Mouse (Mus musculus) cortical plate, adult 2 months (tissue): ENCODE data around the gene Aip. TPM values are rescaled to one million over a fixed set of nuclear protein-coding genes. Genes with fewer than 3 reads are reported as not detected.
"Not testable (repeated sequence)": the region's sequence is repeated elsewhere in the genome, so short reads cannot be mapped to it uniquely, and the experiment has no call there.

ENCODE experiments used
- H3K27ac ChIP-seq: fragments of 200-500 bp; 2 replicates; pipeline ENCODE4 v1.5.1; 2012; ENCODE audit warnings: low read length, control low read depth, inconsistent platforms; ENCODE audit not compliant: insufficient read depth
- H3K4me1 ChIP-seq: fragments of 200-500 bp; 2 replicates; pipeline ENCODE4 v1.6.1; 2011; ENCODE audit warnings: low read length; ENCODE audit not compliant: control insufficient read depth, insufficient read depth
- H3K4me3 ChIP-seq: fragments of 200-500 bp; 2 replicates; pipeline ENCODE4 v1.5.1; 2011; ENCODE audit warnings: mild to moderate bottlenecking, low read length, control low read depth; ENCODE audit not compliant: insufficient read depth
- CTCF ChIP-seq: fragments of 200-500 bp; IDR thresholded peaks from 2 replicates; pipeline ENCODE4 v1.5.1; 2011; ENCODE audit warnings: mild to moderate bottlenecking, control low read depth, low read length; ENCODE audit not compliant: insufficient read depth; ENCODE audit errors: extremely low read depth
- POLR2A ChIP-seq: fragments of 200-500 bp; IDR thresholded peaks from 2 replicates; pipeline ENCODE4 v1.6.1; 2011; ENCODE audit warnings: mild to moderate bottlenecking, low read length, control low read depth; ENCODE audit not compliant: insufficient read depth; ENCODE audit errors: extremely low read depth
- polyA plus RNA-seq: library from polyadenylated mRNA; depleted of rRNA; stranded (reverse); fragments of >200 nt; gene quantifications from 2 replicates; pipeline ENCODE4 v1.2.3, GENCODE M21; 2012; rRNA removed

The Aip gene
- polyA plus RNA-seq, 1 experiment, result 167 TPM

DNA sequence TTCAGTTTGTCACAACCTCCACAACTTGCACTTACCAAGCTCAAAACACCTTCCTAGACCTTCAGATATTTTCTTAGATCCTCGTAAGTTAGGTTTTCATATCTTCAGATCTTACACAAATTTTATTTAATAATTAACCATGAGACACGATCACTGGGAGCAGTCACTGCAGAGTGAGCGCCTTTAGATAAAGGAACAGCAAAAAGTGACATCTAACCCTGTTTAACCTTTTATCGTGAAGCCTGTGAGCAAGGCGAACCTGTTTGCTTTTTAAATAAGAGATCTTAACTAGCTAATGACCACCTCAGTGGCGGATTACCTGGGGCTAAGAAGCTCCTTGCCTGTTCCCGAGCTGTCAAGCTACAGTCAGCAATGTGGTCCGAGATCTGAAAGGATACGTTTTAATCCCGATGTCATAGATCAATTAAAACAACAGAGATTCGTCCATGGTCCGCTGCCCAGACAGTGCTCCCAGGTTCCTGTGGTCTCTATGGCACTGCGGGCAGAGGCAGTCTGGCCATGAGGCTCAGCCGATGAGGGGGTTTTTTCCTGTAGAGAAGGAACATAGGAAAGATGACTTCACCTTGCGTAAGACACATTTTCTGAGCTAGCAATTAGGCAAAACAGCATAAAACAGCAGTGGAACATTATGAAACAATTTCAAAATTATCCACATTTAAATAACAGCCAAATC, 56.8 kb downstream of the Aip start:
- Histone ChIP-seq H3K27ac (no peak overlapping the region), H3K4me3 (no peak overlapping the region), H3K4me1 (no peaks in the 10 kb centered on the region)
- TF ChIP-seq CTCF, result no peak
- no peak for TF ChIP-seq POLR2A

DNA sequence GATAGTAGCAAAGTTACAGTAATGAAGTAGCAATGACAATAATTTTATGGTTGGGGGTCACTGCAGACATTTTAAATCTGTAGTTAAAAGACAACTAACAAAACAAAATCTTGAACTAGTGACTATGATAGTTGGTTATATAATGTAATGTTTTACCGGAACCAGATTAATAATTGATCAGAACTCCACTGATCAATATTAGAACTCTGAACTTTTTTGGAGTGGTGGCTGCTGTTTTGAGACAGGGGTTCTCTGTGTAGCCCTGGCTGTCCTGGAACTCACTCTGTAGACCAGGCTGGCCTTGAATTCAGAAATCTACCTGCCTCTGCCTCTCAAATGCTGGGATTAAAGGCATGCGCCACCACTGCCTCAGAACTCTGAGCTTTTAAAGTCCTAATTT, 57.4 kb downstream of the Aip start:
- not testable (repeated sequence) for H3K4me1 ChIP-seq, H3K27ac ChIP-seq

DNA sequence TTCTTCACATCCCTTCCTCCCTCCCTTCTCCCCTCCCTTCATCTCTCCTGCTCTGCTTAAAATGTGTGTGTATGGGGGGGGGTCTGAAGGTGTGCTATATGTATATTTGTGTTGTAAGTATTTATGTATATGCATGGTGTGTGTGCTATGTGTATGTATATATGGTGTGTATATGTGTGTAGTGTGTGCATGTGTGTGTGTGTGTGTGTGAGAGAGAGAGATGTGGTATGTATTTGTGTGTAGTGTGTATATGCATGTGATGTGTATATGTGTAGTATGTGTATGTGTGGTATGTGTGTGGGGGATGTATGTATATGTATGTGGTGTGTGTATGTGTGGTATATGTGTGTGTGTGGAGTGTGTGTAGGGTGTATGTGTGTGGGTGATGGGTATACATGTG, 58.8 kb downstream of the Aip start:
- Histone ChIP-seq H3K27ac (no peak overlapping the region), H3K4me3 (no peak overlapping the region), H3K4me1 (no peaks in the 10 kb centered on the region)
- TF ChIP-seq CTCF, result no peak

More for the DNA sequence above, 57.4 kb downstream of the Aip start:
- not testable (repeated sequence) for H3K4me3 ChIP-seq

DNA sequence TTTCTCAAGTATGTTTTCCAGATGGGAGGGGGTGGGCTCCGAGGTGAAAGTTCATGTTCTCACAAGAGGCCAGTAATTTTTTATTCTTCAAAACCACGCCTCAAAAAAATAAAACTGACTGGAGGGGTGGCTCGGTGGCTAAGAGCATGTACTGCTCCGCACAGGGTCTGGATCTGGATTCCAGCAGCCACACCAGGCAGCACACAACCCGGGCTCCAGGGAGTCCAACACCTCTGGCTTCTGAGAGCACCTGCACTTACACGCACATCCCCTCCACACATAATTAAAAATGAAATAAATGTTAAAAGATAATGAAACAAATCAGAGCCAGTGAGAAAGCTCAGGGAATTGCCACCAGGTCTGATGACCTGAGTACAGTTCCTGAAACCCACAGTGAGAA, 59.4 kb downstream of the Aip start:
- TF ChIP-seq CTCF (no peak), POLR2A (no peak)
- Histone ChIP-seq H3K4me3 (no peak overlapping the region), H3K27ac (no peak overlapping the region), H3K4me1 (no peaks in the 10 kb centered on the region)

DNA sequence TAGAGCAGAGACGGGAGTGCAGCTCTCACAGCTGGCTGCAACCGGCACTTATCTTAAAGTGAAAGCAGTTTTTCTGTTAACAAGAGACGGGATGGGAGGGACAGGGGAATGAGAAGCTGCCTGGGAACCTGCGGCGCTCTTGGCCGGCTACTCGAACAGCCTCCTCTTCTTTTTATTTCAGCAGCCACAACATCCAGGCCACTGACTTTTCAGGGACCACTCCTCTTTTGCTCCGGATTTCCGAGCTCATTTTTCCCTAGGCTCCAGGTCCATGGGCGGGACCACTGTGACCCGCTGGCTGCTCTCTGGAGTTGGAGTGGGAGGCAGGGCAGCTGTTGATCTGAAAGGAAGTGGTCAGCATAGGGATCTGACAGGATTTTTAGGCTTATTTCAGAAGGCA, 61.2 kb downstream of the Aip start:
- not testable (repeated sequence) for H3K27ac ChIP-seq, H3K4me1 ChIP-seq, H3K4me3 ChIP-seq

Other genes starting within 250 kb of the Aip start
- 34.4 and 38.4 TPM in 2 replicates for gene Tcirg1, start 218.7 kb downstream of the Aip start, polyA plus RNA-seq
- gene Ndufs8, start 213.1 kb downstream of the Aip start, polyA plus RNA-seq, result 274 and 288 TPM in 2 replicates
- 6.9 and 8.1 TPM in 2 replicates for gene Aldh3b1, start 196.1 kb downstream of the Aip start, polyA plus RNA-seq
- gene Unc93b1, start 190.7 kb downstream of the Aip start, polyA plus RNA-seq, result 33.5 and 36.5 TPM in 2 replicates
- not detected in 2 replicates for gene Aldh3b3, start 167.2 kb downstream of the Aip start, polyA plus RNA-seq
- 2.1 and 2.4 TPM in 2 replicates for gene Aldh3b2, start 153.5 kb downstream of the Aip start, polyA plus RNA-seq
- gene Acy3, start 139.3 kb downstream of the Aip start, polyA plus RNA-seq, result 4.1 and 4.6 TPM in 2 replicates
- gene Tbx10, start 133.1 kb downstream of the Aip start, polyA plus RNA-seq, result not detected in 2 replicates
- gene Nudt8, start 125.3 kb downstream of the Aip start, polyA plus RNA-seq, result 4.7 and 7.6 TPM in 2 replicates
- gene Gm49405, start 125.2 kb downstream of the Aip start, polyA plus RNA-seq, result 3.1 and 3.2 TPM in 2 replicates
- 9.4 and 11.7 TPM in 2 replicates for gene Doc2g, start 122.5 kb downstream of the Aip start, polyA plus RNA-seq
- gene Ndufv1, start 113.1 kb downstream of the Aip start, polyA plus RNA-seq, result 260 and 262 TPM in 2 replicates
- gene Gstp1, start 87.9 kb downstream of the Aip start, polyA plus RNA-seq, result 511 and 557 TPM in 2 replicates
- gene Gstp2, start 79.8 kb downstream of the Aip start, polyA plus RNA-seq, result 11.7 and 12.9 TPM in 2 replicates
- not detected in 2 replicates for gene Gstp3, start 66.3 kb downstream of the Aip start, polyA plus RNA-seq
- gene Cabp2, start 44.3 kb downstream of the Aip start, polyA plus RNA-seq, result not detected in 2 replicates
- gene Cdk2ap2, start 28.7 kb downstream of the Aip start, polyA plus RNA-seq, result 44.3 and 47.3 TPM in 2 replicates
- 293 and 340 TPM in 2 replicates for gene Pitpnm1, start 25.9 kb downstream of the Aip start, polyA plus RNA-seq
- gene Gpr152, start 13.9 kb upstream of the Aip start, polyA plus RNA-seq, result 0.04 TPM in 2 replicates
- 0.08 and 0.17 TPM in 2 replicates for gene Cabp4, start 18.2 kb upstream of the Aip start, polyA plus RNA-seq
- gene Coro1b, start 22.8 kb upstream of the Aip start, polyA plus RNA-seq, result 207 and 236 TPM in 2 replicates
- gene Ptprcap, start 27.7 kb upstream of the Aip start, polyA plus RNA-seq, result 1.3 and 1.6 TPM in 2 replicates
- 79.5 and 91.7 TPM in 2 replicates for gene Rps6kb2, start 37.5 kb upstream of the Aip start, polyA plus RNA-seq
- gene Carns1, start 49.6 kb upstream of the Aip start, polyA plus RNA-seq, result 13.4 and 21.4 TPM in 2 replicates
- 2.2 and 2.4 TPM in 2 replicates for gene Tbc1d10c, start 65.4 kb upstream of the Aip start, polyA plus RNA-seq
- gene Ppp1ca, start 66.2 kb upstream of the Aip start, polyA plus RNA-seq, result 385 and 421 TPM in 2 replicates
- gene Rad9a, start 75.8 kb upstream of the Aip start, polyA plus RNA-seq, result 17.3 and 18.4 TPM in 2 replicates
- gene Clcf1, start 88.4 kb upstream of the Aip start, polyA plus RNA-seq, result 2.4 and 2.8 TPM in 2 replicates
- gene AC109138.7, start 88.5 kb upstream of the Aip start, polyA plus RNA-seq, result not detected in 2 replicates
- gene Pold4, start 106.0 kb upstream of the Aip start, polyA plus RNA-seq, result 38.9 and 39.7 TPM in 2 replicates
- 148 and 177 TPM in 2 replicates for gene Ssh3, start 143.3 kb upstream of the Aip start, polyA plus RNA-seq
- gene Ankrd13d, start 157.3 kb upstream of the Aip start, polyA plus RNA-seq, result 76.1 and 85.9 TPM in 2 replicates
- gene Grk2, start 180.4 kb upstream of the Aip start, polyA plus RNA-seq, result 220 and 239 TPM in 2 replicates